Mouse (Mus musculus) G1E-ER4 (cell line): ENCODE measurements around the gene Gm11985. TPM values are rescaled to one million over a fixed set of nuclear protein-coding genes. Genes with fewer than 3 reads are reported as not detected.

Experiments
- GATA1 ChIP-seq: IDR thresholded peaks from one replicate; pipeline ENCODE4 v1.8.0; 2012; ENCODE audit warnings: low read length, inconsistent platforms
- polyA plus RNA-seq: library from polyadenylated mRNA; stranded (reverse); fragments of >175 nt; gene quantifications from 2 replicates; pipeline ENCODE4 v1.2.3, GENCODE M21; 2012

The Gm11985 gene
- polyA plus RNA-seq, 1 experiment, result not detected

DNA sequence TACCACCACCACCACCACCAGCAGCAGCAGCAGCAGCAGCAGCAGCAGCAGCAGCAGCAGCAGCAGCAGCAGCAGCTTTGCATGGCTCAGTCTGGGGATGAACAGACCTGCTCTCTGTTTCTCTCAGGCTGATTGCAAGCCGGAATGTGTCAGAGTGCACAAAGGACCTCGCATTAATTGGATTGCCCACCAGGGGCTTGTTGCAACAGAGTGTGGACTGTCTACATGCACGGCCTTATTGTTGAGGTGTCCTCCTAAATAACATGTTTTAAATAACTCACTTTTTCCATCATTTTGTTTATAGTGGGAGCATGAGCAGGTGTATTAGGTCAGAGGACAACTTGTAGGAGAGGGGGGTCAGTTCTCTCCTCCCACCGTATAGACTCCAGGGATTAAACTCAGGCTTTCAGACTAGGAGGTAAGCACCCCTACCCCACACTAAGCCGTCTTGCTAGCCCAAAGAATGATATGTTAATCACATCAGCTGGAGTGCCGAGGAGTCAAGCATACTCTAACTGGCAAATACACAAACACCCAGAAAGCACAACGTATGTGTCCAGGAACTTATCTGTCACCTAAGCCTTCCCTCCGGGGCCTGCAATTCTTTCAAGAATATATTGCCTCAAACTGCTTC lies 5.8 kb downstream of the Gm11985 start:
- TF ChIP-seq GATA1, result no peak

DNA sequence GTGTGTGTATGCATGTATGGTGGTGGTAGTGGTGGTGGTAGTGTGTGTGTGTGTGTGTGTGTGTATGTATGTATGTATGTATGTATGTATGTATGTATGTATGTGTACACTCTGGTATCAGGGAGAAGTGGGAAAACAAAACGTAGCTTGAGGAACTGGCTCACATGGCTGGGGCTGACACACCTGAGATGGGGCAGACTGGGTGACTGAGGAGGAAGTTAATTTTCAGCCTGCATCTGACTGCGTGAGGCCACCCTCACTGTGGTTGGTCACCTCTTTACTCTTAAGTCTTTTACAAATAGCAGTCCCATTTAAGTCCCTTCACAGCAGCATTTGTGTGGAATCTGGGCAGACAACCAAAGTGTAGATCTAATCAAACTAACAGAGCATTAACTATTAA lies 9.1 kb downstream of the Gm11985 start:
- no peak for TF ChIP-seq GATA1

DNA sequence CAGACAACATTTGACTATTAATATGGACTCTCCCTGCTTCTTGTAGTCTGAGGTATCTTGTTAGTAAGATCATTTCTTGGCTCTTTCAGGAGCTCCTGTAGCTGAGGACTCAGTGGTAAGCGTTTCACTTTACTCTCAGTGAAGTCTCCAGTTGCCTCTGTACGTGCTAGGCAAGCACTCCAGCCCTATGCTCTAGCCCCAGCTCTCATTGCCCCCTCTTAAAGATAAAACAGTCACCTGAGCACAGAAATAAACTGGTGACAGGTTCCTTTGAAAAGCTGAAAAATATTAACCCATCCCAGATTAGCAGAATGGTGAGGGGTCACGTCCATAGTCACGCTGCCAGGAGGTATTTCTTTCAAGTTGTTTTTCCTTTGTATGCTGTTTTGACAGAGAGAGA lies 9.6 kb downstream of the Gm11985 start:
- no peak for TF ChIP-seq GATA1

DNA sequence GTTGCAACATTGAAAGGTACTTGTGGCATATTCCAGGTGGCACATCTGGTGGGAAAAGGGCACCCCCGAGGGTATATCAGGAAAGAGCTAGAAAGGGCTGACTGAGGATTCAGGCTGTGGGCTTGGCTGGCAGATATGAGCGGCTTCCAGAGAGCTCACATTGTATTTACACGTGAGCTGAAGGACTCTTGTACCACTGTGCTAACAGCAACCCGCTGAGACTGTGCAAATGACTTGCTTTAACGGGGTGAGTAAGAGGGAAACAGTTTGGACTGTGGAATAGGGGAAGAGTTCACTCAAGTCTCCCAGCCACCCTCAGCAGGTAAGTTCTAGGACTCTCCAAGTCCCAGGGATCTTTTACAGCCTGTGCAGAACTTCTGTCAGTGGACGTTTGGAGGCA lies 14.7 kb downstream of the Gm11985 start:
- no peak for TF ChIP-seq GATA1

DNA sequence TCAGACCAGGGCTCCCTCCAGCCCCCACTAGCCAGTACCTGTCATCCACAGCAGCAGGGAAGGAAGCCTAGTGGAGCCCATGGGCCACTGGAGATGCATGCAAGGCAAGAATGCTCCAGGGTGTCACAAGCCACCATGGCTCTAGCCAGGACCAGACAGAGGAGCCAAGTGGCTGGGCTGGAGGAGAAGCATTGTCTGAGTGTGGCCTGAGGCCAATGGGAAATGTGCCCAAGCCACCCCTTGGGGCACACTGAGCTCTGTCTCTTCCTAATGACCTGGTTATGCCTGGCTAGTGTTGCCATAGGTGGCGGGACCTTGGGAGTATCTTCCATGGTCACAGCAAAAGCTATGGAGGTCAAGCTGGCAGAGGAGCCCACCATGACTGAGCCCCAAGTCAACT lies 18.7 kb downstream of the Gm11985 start:
- no peak for TF ChIP-seq GATA1

DNA sequence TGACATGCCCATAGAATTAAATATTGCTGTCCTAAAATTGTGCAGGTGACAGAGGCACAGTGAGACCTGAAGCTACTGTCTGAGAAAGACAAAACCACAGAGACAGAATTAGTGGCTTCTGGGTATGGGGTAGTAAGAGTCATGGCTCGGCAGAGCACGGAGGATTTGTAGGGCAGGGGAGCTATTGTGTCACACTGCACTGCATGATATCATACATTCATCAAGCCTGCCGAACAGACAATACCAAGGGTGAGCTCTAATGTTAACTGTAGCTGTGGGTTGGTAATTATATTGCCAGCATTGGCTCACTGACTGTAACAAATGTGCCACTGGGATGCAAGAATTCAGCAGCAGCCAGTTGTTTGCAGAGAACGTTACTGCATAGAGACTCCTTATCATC lies 24.0 kb downstream of the Gm11985 start:
- no peak for TF ChIP-seq GATA1

DNA sequence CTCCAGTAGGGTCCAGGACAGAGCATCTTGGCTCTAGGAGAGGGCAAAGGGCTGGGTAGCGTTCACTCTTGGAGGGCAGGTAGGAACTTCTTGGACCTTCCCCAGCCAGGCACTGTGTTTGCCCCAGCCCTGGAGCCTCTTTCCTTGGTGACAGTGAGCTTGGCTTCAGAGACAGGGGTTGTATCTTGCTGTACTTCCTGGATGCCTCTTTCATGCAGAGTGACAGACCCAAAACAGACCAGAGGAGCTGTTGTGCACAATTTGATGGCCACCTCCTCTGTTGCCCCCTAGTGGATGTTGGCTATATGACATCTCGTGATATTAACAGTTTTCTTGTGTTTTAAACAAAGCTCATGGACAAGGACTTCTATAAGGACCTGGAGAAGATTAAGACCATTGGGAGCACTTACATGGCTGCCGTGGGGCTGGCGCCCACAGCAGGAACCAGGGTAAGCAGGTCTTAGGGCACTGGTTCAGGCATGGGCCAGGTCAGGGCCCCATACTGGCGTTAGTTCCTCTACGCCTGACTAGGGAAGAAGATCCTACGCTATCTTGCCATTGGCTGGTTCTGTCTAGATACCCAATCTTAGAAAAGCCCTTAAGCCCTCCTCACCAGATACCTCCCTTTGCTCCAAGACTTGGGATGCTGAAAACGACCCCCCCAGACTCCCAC lies 26.7 kb downstream of the Gm11985 start:
- no peak for TF ChIP-seq GATA1

DNA sequence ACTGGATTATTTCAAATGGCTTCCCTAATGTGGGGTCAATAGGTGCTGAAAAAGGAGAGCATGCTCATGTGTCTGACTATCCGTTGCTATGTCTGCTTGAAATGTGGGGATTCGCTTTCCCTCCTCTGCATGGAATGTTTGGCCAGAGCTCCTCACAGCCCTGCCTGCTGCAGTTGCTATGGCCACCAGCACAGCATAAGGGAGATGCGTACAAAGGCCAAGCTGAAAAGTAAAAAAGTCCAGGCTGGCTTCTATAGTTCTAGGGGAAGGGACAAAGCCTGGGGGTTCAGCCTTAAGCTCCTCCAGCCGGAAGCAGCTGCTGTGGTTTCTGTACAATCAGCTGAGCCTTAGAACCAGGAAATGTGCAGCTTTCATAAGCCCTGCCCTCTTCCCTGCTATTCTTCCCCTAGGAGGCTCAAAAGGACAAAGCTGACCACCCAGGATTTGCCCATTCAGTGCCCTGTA lies 27.7 kb downstream of the Gm11985 start:
- TF ChIP-seq GATA1, result no peak

DNA sequence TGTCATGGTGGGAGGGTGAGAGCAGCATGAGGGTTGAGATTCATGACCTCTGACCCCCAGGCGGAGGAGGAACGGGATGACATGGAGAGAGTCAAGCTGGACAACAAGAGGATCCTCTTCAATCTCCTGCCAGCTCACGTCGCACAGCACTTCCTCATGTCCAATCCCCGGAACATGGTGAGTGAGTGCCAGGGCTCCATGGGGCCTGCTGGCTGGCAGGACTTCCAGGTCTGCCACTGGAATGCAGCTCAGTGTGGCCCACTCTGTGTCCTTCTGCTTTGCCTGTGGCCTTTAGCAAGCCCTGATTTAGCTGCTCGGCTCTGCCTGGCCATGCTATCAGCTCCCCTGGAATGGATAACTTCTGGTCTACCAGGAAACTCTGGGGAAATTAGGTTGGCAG lies 28.2 kb downstream of the Gm11985 start:
- TF ChIP-seq GATA1, result no peak

DNA sequence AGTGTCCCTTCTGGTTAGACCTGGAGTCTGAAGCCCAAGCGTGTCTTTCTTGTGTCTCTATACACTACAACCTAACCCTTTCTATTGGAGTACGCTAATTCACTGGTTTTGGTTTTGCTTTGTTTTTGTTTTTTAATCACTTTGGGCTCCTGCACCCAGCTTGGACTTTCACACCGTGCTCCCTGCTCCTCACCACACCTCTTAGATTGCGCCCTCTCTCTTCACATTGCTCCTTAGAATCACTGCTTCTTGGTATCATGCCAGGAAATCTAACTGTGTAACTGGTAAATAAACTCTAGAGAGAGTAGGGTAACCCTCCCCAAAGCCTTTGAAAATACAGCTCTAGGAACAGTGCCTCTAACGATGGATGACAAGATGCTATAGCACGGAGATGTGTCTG lies 30.2 kb downstream of the Gm11985 start:
- TF ChIP-seq GATA1, result no peak

DNA sequence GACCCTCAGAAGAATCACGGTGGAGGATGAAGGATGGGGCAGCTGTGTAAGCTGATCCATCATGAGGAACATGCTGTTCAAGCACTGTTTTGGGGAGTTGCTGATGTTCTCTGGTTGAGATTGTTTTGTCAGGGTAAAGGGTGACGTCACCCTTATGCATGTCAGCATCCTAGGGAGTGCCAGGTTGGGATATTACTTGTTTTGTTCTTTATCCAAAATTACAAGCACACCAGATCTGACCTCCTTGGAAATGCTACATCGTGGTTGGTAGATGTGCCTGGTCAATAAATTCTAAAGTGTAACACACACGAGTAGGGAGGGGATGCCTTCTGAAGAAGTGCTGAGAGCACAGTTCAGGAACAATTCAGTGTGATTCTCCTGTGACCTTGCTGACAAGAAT lies 31.9 kb downstream of the Gm11985 start:
- no peak for TF ChIP-seq GATA1

DNA sequence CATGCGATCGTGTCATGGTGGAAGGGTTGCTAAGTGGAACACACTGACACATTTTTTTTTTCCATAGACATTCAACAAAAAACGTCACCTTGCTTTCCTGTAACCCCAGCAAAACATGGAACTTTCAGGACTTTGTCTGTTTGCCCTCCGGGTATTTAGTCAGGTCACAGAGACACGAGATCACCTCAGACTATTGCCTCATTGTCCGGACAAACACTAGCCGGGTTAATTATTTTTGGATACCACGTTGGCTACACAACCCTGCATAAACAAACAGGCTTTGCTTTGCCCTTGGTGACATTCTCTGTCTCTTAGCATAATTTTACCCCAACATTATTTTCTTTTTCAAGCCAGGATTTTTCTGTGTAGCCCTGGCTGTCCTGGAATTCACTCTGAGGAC lies 35.3 kb downstream of the Gm11985 start:
- TF ChIP-seq GATA1, result no peak

DNA sequence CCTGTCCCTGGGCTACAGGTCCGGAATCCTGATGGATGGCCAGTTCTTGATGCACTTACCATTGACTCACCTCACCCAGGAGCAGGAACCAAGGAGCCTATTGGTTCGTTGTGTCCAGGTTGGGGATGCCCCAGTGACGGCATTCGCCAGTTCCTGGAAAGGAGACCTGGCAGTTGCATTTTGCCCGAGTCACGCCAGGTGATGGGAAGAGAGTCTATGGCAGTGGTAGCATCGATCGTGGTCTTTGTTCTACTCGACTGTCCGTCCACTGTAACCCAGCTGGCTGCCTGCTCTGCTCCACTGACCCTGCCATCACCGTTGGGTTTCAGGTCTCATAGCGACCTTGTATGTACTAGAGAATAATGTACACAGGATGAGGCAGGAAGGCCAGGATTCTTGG lies 36.0 kb downstream of the Gm11985 start:
- no peak for TF ChIP-seq GATA1

DNA sequence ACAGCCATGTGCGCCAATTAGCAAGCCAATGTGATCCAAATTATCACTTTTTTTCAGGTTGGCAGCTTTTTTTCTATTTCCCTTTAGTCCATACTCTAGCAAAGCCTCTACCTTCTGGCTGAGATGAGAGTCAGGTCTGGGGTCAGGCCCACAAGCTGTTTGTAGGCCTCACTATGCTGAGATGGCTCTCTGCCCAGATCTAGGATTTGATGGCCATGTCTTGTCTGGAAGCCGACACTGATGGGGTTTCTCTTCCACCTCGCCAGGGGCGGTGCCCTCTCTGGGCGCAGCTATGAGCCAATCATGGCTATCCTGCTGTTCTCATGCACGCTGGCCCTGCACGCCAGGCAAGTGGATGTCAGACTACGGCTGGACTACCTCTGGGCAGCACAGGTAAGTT lies 37.9 kb downstream of the Gm11985 start:
- no peak for TF ChIP-seq GATA1

DNA sequence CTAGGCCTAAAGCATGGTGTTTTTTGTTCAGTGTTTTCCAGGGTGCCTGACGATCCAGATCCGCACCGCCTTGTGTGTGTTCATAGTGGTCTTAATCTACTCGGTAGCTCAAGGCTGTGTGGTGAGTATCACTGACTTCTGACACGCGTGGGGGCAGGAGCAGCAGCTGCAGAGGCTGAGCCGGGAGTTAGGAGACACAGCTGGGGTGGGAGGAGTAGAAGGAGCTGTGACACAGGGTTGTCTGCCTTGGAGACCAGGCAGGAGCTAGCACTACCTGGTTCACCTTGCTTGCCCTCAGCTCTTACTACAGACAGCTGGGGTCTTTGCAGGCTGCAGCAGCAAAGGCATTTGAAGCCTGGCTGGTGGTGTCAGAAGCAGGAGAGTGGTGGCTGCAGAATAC lies 38.9 kb downstream of the Gm11985 start:
- no peak for TF ChIP-seq GATA1

DNA sequence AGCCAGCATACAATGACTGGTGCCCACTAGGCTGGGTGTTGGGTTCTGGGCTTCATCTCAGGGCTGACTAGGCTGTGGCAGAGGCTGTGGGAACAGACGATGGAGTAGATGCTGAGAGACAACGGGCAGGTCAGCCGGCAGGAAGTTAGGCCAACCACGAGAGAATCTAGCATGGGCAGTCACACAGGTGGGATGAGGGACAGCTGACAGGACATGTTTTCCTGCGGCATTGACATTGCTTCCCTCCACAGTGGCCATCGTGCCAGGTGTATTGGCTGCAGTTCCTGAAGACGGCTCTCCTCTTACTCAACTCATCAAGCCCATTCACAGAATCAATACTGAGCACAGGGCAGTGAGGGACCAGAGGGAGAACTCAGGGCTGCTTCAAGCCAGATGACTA lies 40.4 kb downstream of the Gm11985 start:
- TF ChIP-seq GATA1, result no peak

DNA sequence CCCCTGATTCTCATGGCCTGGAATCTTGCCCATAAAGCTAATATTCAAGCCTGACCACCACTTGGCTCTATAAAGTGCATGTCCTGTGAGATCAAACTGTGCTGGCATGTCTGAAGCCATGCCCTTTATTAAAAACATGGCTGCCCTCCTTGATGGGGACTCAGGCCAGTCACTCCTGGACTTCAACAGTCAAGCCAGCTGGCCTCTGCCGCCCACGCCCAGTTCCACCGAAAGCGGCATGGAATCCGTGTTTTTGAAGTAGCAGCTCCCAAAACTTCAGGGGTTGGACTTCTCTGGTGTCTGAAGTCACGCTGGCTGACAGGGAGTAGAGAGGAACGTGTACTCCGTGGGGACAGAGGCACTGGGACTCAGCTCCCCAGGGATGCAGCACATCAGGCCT lies 40.8 kb downstream of the Gm11985 start:
- no peak for TF ChIP-seq GATA1
